Mouse (Mus musculus) kidney, postnatal 0 days (tissue): ENCODE results near the gene Adamts20. TPM values are rescaled to one million over a fixed set of nuclear protein-coding genes. Genes with fewer than 3 reads are reported as not detected.

Source experiments
- ATAC-seq: fragments of 200-750 bp; cut with Nextera tagmentation; replicated peaks from 2 replicates; pipeline ENCODE4 v1.8.0; 2017; ENCODE audit warnings: low read depth, moderate number of reproducible peaks, moderate TSS enrichment, moderate library complexity; ENCODE audit not compliant: low FRiP score
- DNase-seq: peaks from one replicate; pipeline ENCODE4 v3.0.0-alpha.2; 2016; ENCODE audit warnings: low spot score
- H3K27ac ChIP-seq: fragments of 300-500 bp; sonication (generic); 2 replicates; pipeline ENCODE4 v1.5.1; 2014; ENCODE audit warnings: mild to moderate bottlenecking
- H3K27me3 ChIP-seq: fragments of 300-500 bp; sonication (generic); 2 replicates; pipeline ENCODE4 v1.6.1; 2014; ENCODE audit warnings: low read length, mixed read lengths; ENCODE audit not compliant: insufficient read depth
- H3K36me3 ChIP-seq: fragments of 300-500 bp; sonication (generic); 2 replicates; pipeline ENCODE4 v1.6.1; 2014; ENCODE audit warnings: low read length, mixed read lengths; ENCODE audit not compliant: insufficient read depth
- H3K4me1 ChIP-seq: fragments of 300-500 bp; sonication (generic); replicated peaks from 2 replicates; pipeline ENCODE4 v1.6.1; 2014; ENCODE audit warnings: antibody characterized with exemption, low read length, mixed read lengths; ENCODE audit not compliant: insufficient read depth
- H3K4me2 ChIP-seq: fragments of 300-500 bp; sonication (generic); 2 replicates; pipeline ENCODE4 v1.6.1; 2014; ENCODE audit warnings: mild to moderate bottlenecking, low read length, moderate library complexity, mixed read lengths
- H3K4me3 ChIP-seq: fragments of 300-500 bp; sonication (generic); replicated peaks from 2 replicates; pipeline ENCODE4 v1.5.1; 2014; ENCODE audit warnings: low read depth, low read length
- H3K9ac ChIP-seq: fragments of 300-500 bp; sonication (generic); 2 replicates; pipeline ENCODE4 v1.6.1; 2014; ENCODE audit warnings: low read depth, low read length
- H3K9me3 ChIP-seq: fragments of 300-500 bp; sonication (generic); replicated peaks from 2 replicates; pipeline ENCODE4 v1.6.1; 2016; ENCODE audit warnings: low read length, inconsistent platforms, mixed read lengths
- CTCF ChIP-seq: IDR thresholded peaks from 2 replicates; pipeline ENCODE4 v1.5.1; 2016; ENCODE audit warnings: antibody characterized with exemption, low read depth, mild to moderate bottlenecking, moderate library complexity
- WGBS: fragments of 180-500 bp; shearing (Covaris S2); extraction: QIAGEN DNeasy Blood & Tissue Kit; methylation state at CpG from one replicate; pipeline ENCODE4 v1.1.7; 2014; 5-methylcytosine and 5-hydroxymethylcytosine counted together
- polyA plus RNA-seq: library from polyadenylated mRNA; unstranded; fragments of >200 nt; fragmentation: Nextera tagmentation; extraction: Ambion mirVana; gene quantifications from 2 replicates; pipeline ENCODE4 v1.2.1, GENCODE M21; 2015

Adamts20 gene
- polyA plus RNA-seq, 1 experiment from 2014 or later = 1.5 TPM

DNA sequence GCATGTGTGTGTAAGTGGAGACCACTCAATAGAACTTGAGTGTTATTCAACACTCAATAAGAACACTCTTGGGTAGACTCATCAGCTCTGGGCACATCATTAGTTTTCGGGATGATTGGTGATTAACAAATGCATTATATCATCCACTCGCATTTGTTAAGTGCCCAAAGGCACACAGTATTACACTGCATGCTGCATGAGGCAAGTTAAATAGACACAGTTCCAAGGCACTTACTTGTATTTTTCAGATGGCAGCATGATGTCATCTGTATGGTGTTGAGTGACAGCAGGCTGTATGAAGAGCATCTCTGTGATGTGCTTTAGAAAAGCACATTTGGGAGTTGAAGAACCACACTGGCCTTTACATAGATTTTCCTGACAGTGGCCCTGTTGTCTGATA is 17.3 kb upstream of the Adamts20 start:
- TF ChIP-seq CTCF = no peak
- Histone ChIP-seq H3K9me3 (no peaks in the 10 kb centered on the region), H3K4me3 (no peak overlapping the region), H3K36me3 (no peaks in the 10 kb centered on the region), H3K27ac (no peak overlapping the region), H3K4me2 (no peak overlapping the region), H3K27me3 (no peaks in the 10 kb centered on the region), H3K9ac (no peak overlapping the region), H3K4me1 (no peaks in the 10 kb centered on the region)
- ATAC-seq (no peak), DNase-seq (no peak)
- 92% methylated on average over 2 of the region's 2 CpGs for WGBS

- no peak for DNase-seq
- H3K27ac ChIP-seq = no peak overlapping the region
- no peaks in the 10 kb centered on the region for H3K9me3 ChIP-seq
- no peak for TF ChIP-seq CTCF
- H3K4me1 ChIP-seq = no peaks in the 10 kb centered on the region
- ATAC-seq = no peak
- H3K4me3 ChIP-seq = no peak overlapping the region
- no peaks in the 10 kb centered on the region for H3K36me3 ChIP-seq
- 91% methylated on average over 4 of the region's 4 CpGs for WGBS
- H3K4me2 ChIP-seq = no peak overlapping the region
- H3K9ac ChIP-seq = no peak overlapping the region
- H3K27me3 ChIP-seq = no peaks in the 10 kb centered on the region
These were observed 15.6 kb upstream of the Adamts20 start for GRCm38 (mm10) chr15:94480792-94481191.

DNA sequence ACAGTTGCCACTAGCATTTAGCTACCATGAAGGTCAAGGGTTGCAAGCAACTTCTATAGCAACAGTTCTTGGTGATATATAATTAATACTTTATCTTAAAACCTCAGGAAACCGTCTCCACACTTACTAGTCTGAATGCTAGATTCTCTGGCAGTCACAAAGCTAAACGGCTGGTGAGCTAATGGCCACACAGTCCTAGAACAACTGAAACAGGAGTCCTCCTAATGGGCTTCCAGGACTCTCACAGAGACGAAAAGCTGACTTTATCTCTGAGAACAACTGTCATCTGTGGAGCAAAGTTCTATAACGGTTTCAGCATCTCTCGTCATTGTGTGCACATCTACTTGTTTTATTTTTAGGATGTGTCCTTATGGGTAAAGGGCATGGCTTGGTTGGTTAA is 15.0 kb upstream of the Adamts20 start:
- Histone ChIP-seq H3K4me2 (no peak overlapping the region), H3K9me3 (no peaks in the 10 kb centered on the region), H3K27ac (no peak overlapping the region), H3K36me3 (no peaks in the 10 kb centered on the region), H3K27me3 (no peaks in the 10 kb centered on the region), H3K4me1 (no peaks in the 10 kb centered on the region), H3K4me3 (no peak overlapping the region), H3K9ac (no peak overlapping the region)
- TF ChIP-seq CTCF = no peak
- no peak for DNase-seq
- ATAC-seq = no peak
- whole genome bisulfite sequencing = 86% methylated on average over 5 of the region's 5 CpGs

- Histone ChIP-seq H3K27me3 (no peaks in the 10 kb centered on the region), H3K9me3 (no peaks in the 10 kb centered on the region), H3K27ac (no peak overlapping the region), H3K4me1 (no peaks in the 10 kb centered on the region), H3K4me2 (no peak overlapping the region), H3K4me3 (no peak overlapping the region), H3K9ac (no peak overlapping the region), H3K36me3 (no peaks in the 10 kb centered on the region)
- no peak for TF ChIP-seq CTCF
- 81% methylated on average over 3 of the region's 3 CpGs for WGBS
- ATAC-seq (no peak), DNase-seq (no peak)
These were observed 14.4 kb upstream of the Adamts20 start for GRCm38 (mm10) chr15:94479513-94480136.

- Histone ChIP-seq H3K4me2 (peak overlapping the region; percentile 13; the same call in 1 of the 2 replicates), H3K9me3 (no peaks in the 10 kb centered on the region), H3K27me3 (no peaks in the 10 kb centered on the region), H3K27ac (no peak overlapping the region), H3K4me1 (no peaks in the 10 kb centered on the region), H3K9ac (no peak overlapping the region), H3K4me3 (no peak overlapping the region), H3K36me3 (no peaks in the 10 kb centered on the region)
- WGBS = 30% methylated on average over 13 of the region's 13 CpGs
- ATAC-seq (no peak), DNase-seq (peak; percentile 8)
- no peak for TF ChIP-seq CTCF
These were observed 13.5 kb upstream of the Adamts20 start for GRCm38 (mm10) chr15:94478706-94479105.

DNA sequence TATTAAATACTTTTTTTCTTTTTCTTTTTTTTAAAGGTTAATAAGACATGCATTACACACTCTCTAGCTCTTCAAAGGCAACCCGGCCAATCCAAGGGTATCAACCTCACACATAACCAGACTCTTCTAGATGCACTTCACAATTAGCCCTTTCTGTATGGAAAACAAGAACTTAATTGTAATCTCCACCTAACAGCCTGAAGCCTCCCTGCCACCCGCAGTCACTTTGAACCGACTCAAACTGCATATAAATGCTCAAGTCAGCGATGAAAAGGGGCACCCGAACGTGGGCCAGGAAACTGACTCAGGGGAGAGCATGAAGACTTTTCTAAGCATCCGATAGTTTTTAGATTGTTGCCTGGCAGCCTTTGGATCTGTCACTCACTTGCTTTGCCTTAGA is 12.1 kb upstream of the Adamts20 start:
- H3K4me2 ChIP-seq = no peak overlapping the region
- no peaks in the 10 kb centered on the region for H3K36me3 ChIP-seq
- no peaks in the 10 kb centered on the region for H3K9me3 ChIP-seq
- no peak for TF ChIP-seq CTCF
- no peak for DNase-seq
- no peaks in the 10 kb centered on the region for H3K4me1 ChIP-seq
- no peak overlapping the region for H3K27ac ChIP-seq
- no peak for ATAC-seq
- no peaks in the 10 kb centered on the region for H3K27me3 ChIP-seq
- H3K9ac ChIP-seq = no peak overlapping the region
- H3K4me3 ChIP-seq = no peak overlapping the region
- 65% methylated on average over 7 of the region's 7 CpGs for WGBS

DNA sequence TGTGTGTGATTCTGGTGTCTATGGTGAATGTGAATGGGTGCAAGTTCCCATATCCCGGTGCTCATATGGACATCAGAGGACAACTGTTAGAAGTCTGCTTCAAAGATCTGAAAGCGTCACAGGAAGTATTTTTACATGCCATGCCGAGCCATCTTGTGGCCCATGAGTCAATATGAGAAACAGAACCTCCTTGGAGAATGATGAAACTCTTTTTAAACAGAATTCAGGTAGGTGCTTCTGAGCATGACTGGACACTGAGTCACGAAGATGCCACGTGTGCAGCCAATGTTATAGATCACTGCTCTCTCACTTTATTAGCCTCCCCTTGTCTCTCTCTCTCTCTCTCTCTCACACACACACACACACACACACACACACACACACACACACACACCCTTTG is 10.8 kb upstream of the Adamts20 start:
- Histone ChIP-seq H3K27me3 (no peaks in the 10 kb centered on the region), H3K9ac (no peak overlapping the region), H3K36me3 (no peaks in the 10 kb centered on the region), H3K9me3 (no peaks in the 10 kb centered on the region), H3K4me1 (no peaks in the 10 kb centered on the region), H3K4me3 (no peak overlapping the region), H3K27ac (no peak overlapping the region), H3K4me2 (no peak overlapping the region)
- no peak for DNase-seq
- no peak for TF ChIP-seq CTCF
- WGBS = 71% methylated on average over 5 of the region's 5 CpGs
- ATAC-seq = no peak
